Mouse (Mus musculus) gastrocnemius, adult 2 months (tissue): Measurements from ENCODE around the gene Cry2. TPM values are rescaled to one million over a fixed set of nuclear protein-coding genes. Genes with fewer than 3 reads are reported as not detected.
"Not testable (repeated sequence)": the region's sequence is repeated elsewhere in the genome, so short reads cannot be mapped to it uniquely, and the experiment has no call there.

Experiments
- DNase-seq: peaks from one replicate; pipeline ENCODE4 v3.0.0; 2022
- H3K27ac ChIP-seq: fragments of 200-600 bp; 2 replicates; pipeline ENCODE4 v1.8.1; 2022; ENCODE audit warnings: mild to moderate bottlenecking
- H3K4me3 ChIP-seq: fragments of 200-600 bp; 2 replicates; pipeline ENCODE4 v1.8.1; 2022; ENCODE audit warnings: mild to moderate bottlenecking, moderate library complexity
- CTCF ChIP-seq: fragments of 200-600 bp; IDR thresholded peaks from 2 replicates; pipeline ENCODE4 v1.8.1; 2022; ENCODE audit warnings: antibody characterized with exemption, mild to moderate bottlenecking, moderate library complexity
- intact Hi-C: fragments of 180-260 bp; cut with DNase I; formaldehyde crosslinking; loops from one replicate; pipeline ENCODE4 v1.15.1; 2025
- total RNA-seq, 2 experiments: library from RNA; stranded (reverse); gene quantifications; 2 replicates each; pipeline ENCODE4 v1.2.3; 2021

The Cry2 gene
- total RNA-seq, 2 experiments from 2014 or later, result 12.5 to 26.8 TPM

DNA sequence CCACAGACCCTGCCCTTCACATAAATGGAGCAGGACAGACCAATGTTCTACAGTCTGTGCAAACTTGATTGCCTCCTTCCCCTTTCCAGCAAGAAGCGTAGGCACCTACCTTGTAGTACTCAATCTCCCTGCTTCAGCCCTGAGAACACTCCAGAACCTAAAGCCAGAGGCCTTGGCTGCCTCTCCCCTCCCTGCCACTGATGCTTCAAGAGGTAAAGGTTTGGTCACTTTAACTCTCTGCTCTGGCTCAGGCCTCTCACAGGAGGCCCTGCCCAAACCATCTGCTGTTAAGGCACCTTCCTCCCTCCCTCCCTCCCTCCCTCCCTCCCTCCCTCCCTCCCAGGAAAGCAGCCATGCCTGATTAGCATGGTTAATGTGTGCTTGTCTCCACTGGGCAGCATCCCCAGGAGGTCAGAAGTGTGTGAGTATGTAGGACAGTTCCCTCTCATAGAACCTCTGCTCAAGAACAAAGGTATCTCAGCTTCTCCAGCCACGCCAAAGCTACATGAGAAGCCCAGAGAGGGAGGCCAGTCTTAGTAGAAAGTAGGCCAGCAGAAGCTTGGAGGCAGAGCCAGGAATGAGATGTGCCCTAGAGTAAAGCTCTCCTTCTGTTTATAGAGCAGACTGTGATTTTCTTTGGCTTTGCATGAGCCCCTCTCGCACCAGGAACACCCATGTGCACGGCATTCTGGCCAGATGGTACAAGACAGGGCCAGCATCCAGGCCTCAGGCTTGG is 31.1 kb downstream of the Cry2 start:
- TF ChIP-seq CTCF, result no peak
- intact Hi-C loops, result no loop called here
- H3K4me3 ChIP-seq, result no peak overlapping the region
- no peak for DNase-seq
- peak overlapping the region; percentile 51 for H3K27ac ChIP-seq

DNA sequence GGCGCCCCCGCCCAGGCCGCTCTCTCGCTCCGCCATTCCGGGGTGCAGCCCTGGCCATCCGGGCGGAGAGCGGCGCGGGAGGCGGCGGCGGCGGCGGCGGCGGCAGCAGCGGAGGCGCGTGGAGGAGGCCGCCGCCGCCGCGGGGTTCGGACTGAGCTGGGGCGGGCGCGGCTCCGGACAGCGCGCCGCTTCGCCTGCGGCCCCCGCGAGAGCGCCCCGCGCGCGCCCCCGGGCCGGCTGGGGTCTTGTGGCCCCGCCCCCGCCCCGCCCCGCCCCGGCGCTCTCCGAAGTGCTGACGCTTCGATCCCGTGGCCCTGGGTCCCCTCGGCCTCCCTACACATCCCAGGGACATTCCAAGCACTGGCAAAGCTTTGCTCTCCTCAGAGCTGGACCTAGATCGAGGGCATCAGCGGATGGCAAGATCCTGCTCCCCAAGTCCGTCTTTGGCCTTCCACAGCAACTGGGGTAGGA is 32.7 kb downstream of the Cry2 start, which contains the start of gene Mapk8ip1:
Gene Mapk8ip1 (minus strand): TSS at position 173 of the 471 bp plus-strand sequence.
- H3K27ac ChIP-seq, result peak within 1 kb of the TSS; percentile 57
- intact Hi-C loops, result no loop called here
- no peak for DNase-seq
- H3K4me3 ChIP-seq, result peak within 1 kb of the TSS; percentile 76
- no peak for TF ChIP-seq CTCF

DNA sequence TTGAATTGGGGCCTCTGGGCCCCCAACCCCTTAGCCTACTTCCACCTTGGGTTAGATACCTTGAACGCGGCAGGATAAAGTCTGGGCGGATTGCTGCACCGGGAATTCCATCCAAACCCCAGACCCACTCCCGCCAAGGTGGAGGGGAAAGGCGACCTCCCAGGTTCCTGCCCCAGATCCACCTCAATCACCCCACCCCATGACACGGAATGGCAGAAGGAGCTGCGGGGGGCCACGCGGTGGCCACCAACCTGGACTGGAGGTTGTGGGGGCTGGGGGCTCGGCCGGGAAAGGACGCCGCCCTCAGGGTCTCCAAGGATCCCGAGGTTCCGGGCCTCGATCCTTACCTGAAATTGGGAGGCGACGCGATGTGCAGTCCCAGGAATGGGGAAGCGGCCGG is 33.2 kb downstream of the Cry2 start:
- Histone ChIP-seq H3K4me3 (peak overlapping the region; percentile 76), H3K27ac (peak overlapping the region; percentile 57)
- TF ChIP-seq CTCF, result no peak
- intact Hi-C loops, result no loop called here
- DNase-seq, result no peak

DNA sequence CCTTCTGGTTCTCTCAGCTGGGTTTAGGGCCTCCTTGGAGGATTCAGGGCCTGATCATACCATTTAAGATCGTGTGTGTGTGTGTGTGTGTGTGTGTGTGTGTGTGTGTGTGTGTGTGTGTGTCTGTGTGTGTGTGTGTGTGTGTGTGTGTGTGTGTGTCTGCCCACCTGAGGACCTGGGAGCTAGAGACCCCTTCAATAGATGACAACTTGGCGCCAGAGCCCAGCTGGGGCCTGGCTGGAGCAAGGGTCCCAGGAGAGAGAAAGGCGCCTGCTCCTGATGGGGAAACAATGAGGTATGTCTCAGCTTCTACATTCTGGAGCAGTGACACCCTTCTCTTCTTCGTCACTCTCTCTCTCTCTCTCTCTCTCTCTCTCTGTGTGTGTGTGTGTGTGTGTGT is 34.0 kb downstream of the Cry2 start:
- H3K27ac ChIP-seq, H3K4me3 ChIP-seq, intact Hi-C loops, DNase-seq: not testable (repeated sequence)

DNA sequence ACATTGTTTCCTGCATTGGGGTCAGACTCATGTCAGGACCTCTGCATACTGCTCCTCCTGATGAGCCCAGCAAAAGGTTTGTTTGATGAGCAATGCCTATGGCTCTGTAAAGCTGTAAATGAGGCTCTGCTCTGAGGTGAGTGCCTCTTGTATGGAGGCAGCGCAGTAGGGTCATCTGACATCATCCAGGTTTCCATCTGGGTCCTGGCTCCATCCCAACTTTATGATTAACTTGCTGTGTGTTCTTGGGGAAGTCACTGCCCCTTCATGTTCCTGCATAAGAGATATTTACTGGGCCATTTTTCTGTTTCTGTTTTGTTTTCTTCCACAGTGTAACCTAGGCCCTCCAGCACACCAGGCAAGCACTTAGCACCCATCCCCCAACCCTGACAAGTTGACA is 36.4 kb downstream of the Cry2 start:
- no peak overlapping the region for H3K4me3 ChIP-seq
- intact Hi-C loops, result no loop called here
- H3K27ac ChIP-seq, result no peak overlapping the region
- no peak for TF ChIP-seq CTCF
- no peak for DNase-seq

DNA sequence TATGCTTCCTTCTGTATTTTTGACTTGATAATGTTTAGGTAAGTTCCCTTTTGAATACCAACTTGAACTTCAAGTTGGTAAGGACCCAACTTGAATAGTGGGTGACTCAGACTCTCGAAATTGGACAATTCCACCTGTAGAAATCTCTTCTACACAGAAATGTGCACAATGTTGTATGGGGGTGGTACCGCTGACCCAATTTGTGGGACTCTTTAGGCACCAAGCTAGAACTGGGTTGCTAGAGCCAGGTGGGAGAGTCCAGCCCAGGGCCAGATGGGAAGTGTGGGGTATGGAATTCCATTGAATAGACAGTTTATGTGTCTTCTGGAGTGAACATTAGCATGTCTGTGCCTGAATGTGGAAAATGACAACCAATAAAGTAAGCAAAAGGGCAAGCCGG is 38.3 kb downstream of the Cry2 start:
- no peak for DNase-seq
- TF ChIP-seq CTCF, result no peak
- intact Hi-C loops, result no loop called here
- H3K4me3 ChIP-seq, result no peak overlapping the region
- no peak overlapping the region for H3K27ac ChIP-seq

DNA sequence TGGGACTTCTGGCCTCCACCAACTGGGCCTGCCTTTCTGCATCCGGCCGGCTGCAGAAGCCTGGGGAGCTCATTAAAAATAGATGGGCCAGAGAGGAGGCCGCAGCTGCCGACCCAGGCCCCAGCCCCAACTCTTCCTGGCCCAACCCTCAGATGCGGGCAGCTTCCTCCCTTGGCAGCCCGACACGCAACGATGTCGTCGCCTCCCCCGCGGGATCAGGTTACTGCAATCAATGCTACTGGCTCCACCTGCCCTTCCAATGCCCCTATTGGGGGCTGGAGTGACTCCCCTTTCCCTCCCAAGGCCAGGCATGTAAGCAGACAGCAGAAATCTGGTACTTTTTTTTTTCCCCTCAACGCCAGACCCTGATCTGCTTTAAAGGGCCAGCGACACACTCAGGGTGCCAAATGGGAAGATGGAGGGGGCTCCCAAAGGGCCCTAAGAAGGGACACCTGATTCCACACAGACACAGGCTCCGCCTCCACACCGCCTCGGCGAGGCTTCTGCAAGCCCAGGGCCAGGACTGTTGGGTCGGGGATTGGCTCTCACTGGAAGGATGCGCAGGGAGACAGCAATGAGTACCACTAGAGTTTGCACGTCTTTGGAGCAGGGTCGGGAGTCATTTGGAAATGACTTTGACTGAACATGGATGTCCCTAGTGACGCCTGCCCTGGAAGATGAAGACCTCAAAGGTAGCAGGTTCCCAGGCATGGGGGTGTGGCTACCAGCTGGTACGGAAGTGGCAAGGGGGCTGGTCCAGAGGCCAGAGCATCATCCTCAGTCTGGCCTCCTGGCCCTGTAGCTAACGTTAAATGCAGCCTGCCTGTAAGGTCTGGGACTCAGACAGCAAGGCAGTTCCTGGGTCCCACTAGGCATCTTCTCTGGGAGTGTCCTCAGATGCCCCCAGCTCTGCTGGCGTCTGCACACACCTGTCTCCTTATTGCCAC is 41.3 kb downstream of the Cry2 start:
- peak overlapping the region; percentile 66 for H3K4me3 ChIP-seq
- peak; percentile 58 for DNase-seq
- no peak for TF ChIP-seq CTCF
- intact Hi-C loops, result no loop called here
- H3K27ac ChIP-seq, result peak overlapping the region; percentile 76

DNA sequence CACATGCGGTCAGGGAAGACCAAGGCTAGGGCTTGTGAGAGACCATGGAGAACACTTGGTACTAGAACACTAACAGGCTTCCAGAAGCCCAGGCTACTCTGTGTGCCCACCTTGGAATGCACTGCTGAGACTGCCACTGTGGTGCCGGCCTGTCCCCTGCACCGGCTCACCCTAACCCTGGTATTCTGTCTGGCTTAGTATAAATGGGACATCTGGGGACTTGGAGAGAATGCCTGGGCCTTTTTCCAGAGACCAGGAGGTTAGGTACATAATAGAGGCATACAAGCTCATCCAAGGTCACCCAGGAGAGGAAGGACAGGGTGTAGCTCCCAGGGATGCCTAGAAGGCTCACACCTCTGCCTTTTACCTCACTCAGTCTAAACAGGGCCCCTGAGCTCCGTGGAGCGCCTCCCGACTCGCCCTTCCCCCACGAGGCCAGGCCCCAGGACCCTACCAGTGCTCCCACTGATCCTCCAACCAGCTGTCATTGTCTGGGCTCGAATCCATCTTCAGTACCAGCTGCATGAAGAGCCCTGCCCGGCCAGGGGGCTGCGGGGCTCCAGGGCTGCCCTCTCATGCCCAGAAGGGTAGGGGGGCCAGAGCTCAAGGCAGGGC is 42.0 kb downstream of the Cry2 start:
- Histone ChIP-seq H3K4me3 (peak overlapping the region; percentile 66), H3K27ac (peak overlapping the region; percentile 76)
- intact Hi-C loops, result no loop called here
- no peak for DNase-seq
- no peak for TF ChIP-seq CTCF

DNA sequence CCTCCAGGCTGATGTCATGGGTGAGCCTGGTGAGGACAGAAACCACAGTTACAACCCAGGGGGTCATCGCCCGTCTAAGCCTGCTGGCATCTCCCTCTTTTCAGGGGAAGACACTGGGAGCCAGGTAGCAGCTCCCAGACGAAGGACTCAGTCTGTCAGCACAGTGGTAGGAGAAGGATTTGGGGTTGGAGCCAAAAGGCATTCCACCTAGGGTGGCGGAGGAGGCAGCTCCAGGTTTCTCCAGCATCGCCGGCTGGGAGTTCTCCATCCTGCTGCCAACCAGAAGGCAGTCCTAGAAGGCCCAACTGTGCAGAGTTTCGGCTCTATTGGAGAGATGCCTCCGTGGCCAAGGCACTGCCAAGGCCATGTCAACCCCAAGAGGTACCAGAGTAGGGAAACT is 42.7 kb downstream of the Cry2 start:
- Histone ChIP-seq H3K4me3 (peak overlapping the region; percentile 66; the same call in 1 of the 2 replicates), H3K27ac (peak overlapping the region; percentile 76; the same call in 1 of the 2 replicates)
- intact Hi-C loops, result no loop called here
- DNase-seq, result no peak
- no peak for TF ChIP-seq CTCF

DNA sequence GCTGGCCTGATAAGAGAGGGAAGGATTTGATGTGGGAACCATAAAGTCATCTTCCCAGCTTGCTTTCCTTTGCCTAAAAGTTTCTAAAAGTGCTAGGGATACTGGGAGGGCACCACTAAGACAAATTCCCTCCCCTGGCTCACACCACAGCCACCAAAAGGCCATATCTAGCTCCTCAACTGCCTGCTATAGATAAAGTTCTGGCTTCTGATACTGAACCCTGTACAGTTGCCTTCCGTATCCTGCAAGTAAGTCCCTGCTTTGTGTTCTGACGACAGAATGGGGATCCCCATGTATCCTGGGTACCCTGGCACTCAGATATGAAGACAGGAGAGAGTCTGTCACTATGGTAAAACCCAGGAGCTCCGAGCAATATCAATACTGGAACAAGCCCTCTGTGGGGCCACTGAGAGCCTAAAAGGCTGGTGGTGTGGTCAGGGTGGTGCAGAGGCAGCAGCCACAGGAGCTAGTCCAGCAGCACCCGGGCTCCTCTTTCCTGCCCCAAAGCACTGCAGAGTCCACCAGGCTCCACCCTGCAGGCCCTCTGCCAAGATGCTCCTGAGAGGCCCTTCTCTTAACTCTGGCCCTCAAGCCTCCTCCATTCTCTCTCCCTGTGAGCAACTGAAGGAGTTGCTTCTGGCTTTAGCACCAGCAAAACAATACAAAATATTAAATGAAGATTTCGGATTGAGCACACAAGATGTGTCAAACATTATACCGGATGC is 43.5 kb downstream of the Cry2 start:
- Histone ChIP-seq H3K4me3 (no peak overlapping the region; the same call in 1 of the 2 replicates), H3K27ac (peak overlapping the region; percentile 84; the same call in 1 of the 2 replicates)
- DNase-seq, result peak; percentile 67
- no peak for TF ChIP-seq CTCF
- intact Hi-C loops, result no loop called here

DNA sequence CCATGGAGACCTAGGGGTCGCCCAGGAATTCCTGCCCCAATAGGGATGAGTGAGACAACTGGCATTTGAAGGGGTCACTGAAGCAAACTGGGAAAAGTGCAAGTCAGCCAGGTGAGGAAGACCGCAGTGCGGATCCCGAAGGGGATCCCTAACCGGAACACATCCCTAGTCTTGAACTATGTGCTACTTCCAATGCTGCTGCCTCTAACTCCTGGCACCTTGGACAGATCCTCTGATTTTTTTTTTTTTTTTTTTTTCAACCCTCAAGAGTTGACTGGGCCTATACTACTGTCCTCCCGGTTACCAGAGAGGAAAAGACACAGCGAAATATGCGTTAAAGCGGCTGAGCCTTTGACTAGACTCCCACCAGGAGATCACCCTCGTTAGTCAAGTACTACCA is 44.2 kb downstream of the Cry2 start:
- Histone ChIP-seq H3K4me3 (peak overlapping the region; percentile 81), H3K27ac (peak overlapping the region; percentile 84)
- TF ChIP-seq CTCF, result no peak
- DNase-seq, result no peak
- intact Hi-C loops, result no loop called here
